Mouse (Mus musculus) erythroid progenitor cell, adult 5-6 weeks (primary cell): ENCODE measurements around the gene Dcaf7. TPM values are rescaled to one million over a fixed set of nuclear protein-coding genes. Genes with fewer than 3 reads are reported as not detected.
"Not testable (repeated sequence)": the region's sequence is repeated elsewhere in the genome, so short reads cannot be mapped to it uniquely, and the experiment has no call there.

Experiments
- ATAC-seq: replicated peaks from 2 replicates; pipeline ENCODE4 v1.8.0; 2016; ENCODE audit warnings: moderate number of reproducible peaks, mild to moderate bottlenecking, moderate TSS enrichment, inconsistent platforms; ENCODE audit not compliant: poor library complexity, low FRiP score, severe bottlenecking
- total RNA-seq, 2 experiments: library from RNA; stranded (forward) in 1 of 2; stranded (reverse) in 1 of 2; fragments of 150-400 nt in 1 of 2; fragments of 186-747, 209-891 nt in 1 of 2; gene quantifications; 2 replicates each; pipeline versions ENCODE4 v1.2.3 to v1.2.4; 2015 to 2017; ENCODE audit warnings: low replicate concordance in 2 of 2

The Dcaf7 gene
- total RNA-seq (2015; ENCODE audit: low replicate concordance): 25.2 and 28.1 TPM in 2 replicates
- total RNA-seq (2017; ENCODE audit: low replicate concordance): 26.9 and 36.5 TPM in 2 replicates

GRCm38 (mm10) chr11:106036548-106037417 lies at the start of gene Dcaf7:
Gene Dcaf7 (plus strand): TSS chr11:106036872.
- ATAC-seq: peak; percentile 96

- no peak for ATAC-seq
These were observed 49.2 kb upstream of the Dcaf7 start for GRCm38 (mm10) chr11:105987446-105987845.

- ATAC-seq: no peak
These were observed 47.2 kb upstream of the Dcaf7 start for GRCm38 (mm10) chr11:105989446-105989845.

GRCm38 (mm10) chr11:105990231-105990630 lies 46.4 kb upstream of the Dcaf7 start:
- ATAC-seq: no peak

GRCm38 (mm10) chr11:105994375-105994774 lies 42.3 kb upstream of the Dcaf7 start, which contains the start of gene Ace3:
Gene Ace3 (plus strand): TSS chr11:105994675.
- no peak for ATAC-seq

- ATAC-seq: no peak
These were observed 36.6 kb upstream of the Dcaf7 start for GRCm38 (mm10) chr11:106000062-106000461.

GRCm38 (mm10) chr11:106001718-106002117 lies 35.0 kb upstream of the Dcaf7 start:
- ATAC-seq: no peak

- ATAC-seq: no peak
These were observed 32.1 kb upstream of the Dcaf7 start for GRCm38 (mm10) chr11:106004576-106004975.

GRCm38 (mm10) chr11:106005970-106006369 lies 30.7 kb upstream of the Dcaf7 start:
- no peak for ATAC-seq

- no peak for ATAC-seq
These were observed 28.9 kb upstream of the Dcaf7 start, which contains the start of gene Kcnh6 for GRCm38 (mm10) chr11:106007821-106008220. Gene Kcnh6 (plus strand): TSS chr11:106008124.

GRCm38 (mm10) chr11:106012711-106013110 lies 24.0 kb upstream of the Dcaf7 start:
- ATAC-seq: no peak

- ATAC-seq: no peak
These were observed 23.0 kb upstream of the Dcaf7 start for GRCm38 (mm10) chr11:106013556-106014225.

GRCm38 (mm10) chr11:106016440-106016839 lies 20.2 kb upstream of the Dcaf7 start:
- no peak for ATAC-seq

GRCm38 (mm10) chr11:106020051-106020763 lies 16.5 kb upstream of the Dcaf7 start:
- no peak for ATAC-seq

GRCm38 (mm10) chr11:106025774-106026173 lies 10.9 kb upstream of the Dcaf7 start:
- ATAC-seq: 0 out of 2 replicates have a peak, but pooled peaks have one; percentile 40

GRCm38 (mm10) chr11:106026465-106027151 lies 10.1 kb upstream of the Dcaf7 start:
- ATAC-seq: peak; percentile 73

- ATAC-seq: no peak; the same call in 1 of the 2 replicates
These were observed 9.1 kb upstream of the Dcaf7 start for GRCm38 (mm10) chr11:106027607-106028006.

- not testable (repeated sequence) for ATAC-seq
These were observed 4.6 kb upstream of the Dcaf7 start for GRCm38 (mm10) chr11:106032074-106032473.

- peak; percentile 40 for ATAC-seq
These were observed 3.2 kb upstream of the Dcaf7 start for GRCm38 (mm10) chr11:106033491-106033919.
